Mouse (Mus musculus) kidney, adult 2 months (tissue): ENCODE measurements around the gene Nmt1.

ENCODE experiments used
- CTCF ChIP-seq: fragments of 200-500 bp; conservative IDR thresholded peaks from 2 replicates; pipeline ENCODE4 v1.5.1; 2011; ENCODE audit warnings: low read depth, mild to moderate bottlenecking, control low read depth, low read length, moderate library complexity, mixed read lengths; ENCODE audit not compliant: insufficient read depth, insufficient read length
- POLR2A ChIP-seq: fragments of 200-500 bp; IDR thresholded peaks from one replicate; pipeline ENCODE4 v1.6.1; 2011; ENCODE audit warnings: low read depth, low read length, control low read depth

GRCm38 (mm10) chr11:103019325-103019724 is 8.7 kb upstream of the Nmt1 start:
- TF ChIP-seq CTCF (no peak), POLR2A (no peak)
